Mouse (Mus musculus) embryonic fibroblast, embryonic 13.5 days (primary cell): ENCODE results near the gene Acnat1.
"Not testable (repeated sequence)": the region's sequence is repeated elsewhere in the genome, so short reads cannot be mapped to it uniquely, and the experiment has no call there.

ENCODE experiments used
- CTCF ChIP-seq: IDR thresholded peaks from 2 replicates; pipeline ENCODE4 v1.5.1; 2011; ENCODE audit warnings: mild to moderate bottlenecking, control low read depth, low read length, moderate library complexity, borderline replicate concordance; ENCODE audit not compliant: insufficient read depth
- POLR2A ChIP-seq: IDR thresholded peaks from 2 replicates; pipeline ENCODE4 v1.6.1; 2011; ENCODE audit warnings: low read depth, mild to moderate bottlenecking, control low read depth, low read length, moderate library complexity

DNA sequence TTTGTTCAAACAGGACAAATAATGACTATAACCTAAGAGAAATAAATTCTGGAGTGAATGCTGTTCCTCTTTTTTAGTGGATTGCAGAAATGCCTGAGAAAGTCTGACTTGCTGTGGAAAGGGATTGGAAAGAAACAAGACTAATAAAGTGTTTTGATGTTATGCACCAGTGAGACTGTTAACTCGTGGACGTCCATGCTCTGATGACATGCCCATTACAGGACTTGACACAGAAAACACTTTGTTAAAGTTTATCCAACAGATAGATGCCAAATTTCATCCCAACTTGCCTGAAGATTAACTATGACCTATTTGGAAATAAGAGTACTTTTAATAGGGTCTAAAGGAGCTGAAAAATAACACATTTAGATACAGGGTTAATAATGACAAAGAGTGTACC lies 63.6 kb downstream of the Acnat1 start:
- TF ChIP-seq CTCF, POLR2A: not testable (repeated sequence)
